Mouse (Mus musculus): ENCODE results near the gene Hmgcl. TPM values are rescaled to one million over a fixed set of nuclear protein-coding genes. Genes with fewer than 3 reads are reported as not detected.

Gene Hmgcl
- polyA plus RNA-seq (2016; fragmentation: Nextera tagmentation; extraction: Ambion mirVana): 65.0 and 65.4 TPM in 2 replicates

DNA sequence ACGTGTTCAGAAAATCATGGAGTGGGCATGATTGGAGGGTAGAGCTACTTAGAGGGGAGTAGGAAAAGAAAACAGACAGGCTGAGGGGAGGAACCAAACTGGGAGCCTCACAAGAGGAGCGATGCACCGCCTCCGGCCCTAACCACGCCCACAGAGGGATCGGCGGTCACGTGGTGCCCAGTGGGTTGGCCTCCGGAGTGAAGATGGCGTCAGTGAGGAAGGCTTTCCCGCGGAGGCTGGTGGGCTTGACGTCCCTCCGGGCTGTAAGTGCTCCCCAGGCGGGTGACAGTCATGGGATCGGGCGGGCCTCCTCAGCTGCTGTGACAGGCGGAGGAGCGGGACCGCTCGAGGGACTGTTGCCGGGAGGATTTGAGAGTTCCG is at the start of gene Hmgcl:
Hmgcl (plus strand) TSS at position 171 of the 381 bp plus-strand sequence.
- DNase-seq (ENCODE audit: extremely low spot score, low spot score): peak; percentile 93
- peak within 1 kb of the TSS; percentile 84 for H3K27ac ChIP-seq
- 0% methylated on average over 23 of the region's 23 CpGs for WGBS

DNA sequence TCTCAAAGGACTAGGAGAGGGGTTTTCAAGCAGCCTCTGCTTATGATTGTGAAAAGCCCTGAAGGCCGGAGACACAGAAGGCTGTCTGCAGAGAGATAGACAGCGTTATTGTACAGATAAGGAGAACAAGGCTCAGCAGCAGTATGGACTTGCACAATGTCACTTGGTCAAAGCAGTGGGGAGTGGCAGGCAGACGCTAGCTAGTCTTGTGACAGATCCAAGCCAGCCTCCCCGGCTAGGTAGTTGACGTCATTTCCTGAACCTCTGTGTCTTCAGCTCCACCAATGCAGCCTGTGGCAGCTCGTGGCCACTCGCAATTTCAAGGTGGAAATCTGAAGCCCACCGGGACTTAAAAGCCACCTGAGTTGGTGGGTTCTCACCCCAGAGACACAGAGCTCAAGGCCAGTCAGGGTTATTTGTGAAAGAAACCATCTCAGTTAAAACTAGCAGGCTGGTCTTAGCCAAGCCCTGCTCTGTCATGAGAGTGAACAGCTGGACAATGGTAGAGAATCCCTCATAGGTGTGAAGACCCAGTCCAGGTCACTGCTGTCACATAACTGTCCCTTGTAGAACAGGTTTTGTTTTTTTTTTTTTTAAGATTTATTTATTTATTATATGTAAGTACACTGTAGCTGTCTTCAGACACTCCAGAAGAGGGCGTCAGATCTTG is 47.7 kb upstream of the Hmgcl start:
- DNase-seq (ENCODE audit: extremely low spot score, low spot score): no peak
- no peaks in the 10 kb centered on the region for H3K36me3 ChIP-seq (replicated peaks)
- H3K9me3 ChIP-seq: no peaks in the 10 kb centered on the region
- H3K4me1 ChIP-seq: no peaks in the 10 kb centered on the region
- no peak overlapping the region for H3K27ac ChIP-seq
- no peaks in the 10 kb centered on the region for H3K27me3 ChIP-seq (ENCODE audit: poor library complexity, severe bottlenecking)
- 83% methylated on average over 9 of the region's 9 CpGs for WGBS
- H3K4me3 ChIP-seq: no peak overlapping the region

More for the DNA sequence above, at the start of gene Hmgcl:
- Histone ChIP-seq H3K27me3 (ENCODE audit: poor library complexity, severe bottlenecking) (no peaks in the 10 kb centered on the region), H3K4me1 (peaks cover 24% of the 10 kb centered on the region), H3K9me3 (no peaks in the 10 kb centered on the region), H3K36me3 (replicated peaks) (peaks cover 8% of the 10 kb centered on the region), H3K4me3 (peak within 1 kb of the TSS; percentile 77)

DNA sequence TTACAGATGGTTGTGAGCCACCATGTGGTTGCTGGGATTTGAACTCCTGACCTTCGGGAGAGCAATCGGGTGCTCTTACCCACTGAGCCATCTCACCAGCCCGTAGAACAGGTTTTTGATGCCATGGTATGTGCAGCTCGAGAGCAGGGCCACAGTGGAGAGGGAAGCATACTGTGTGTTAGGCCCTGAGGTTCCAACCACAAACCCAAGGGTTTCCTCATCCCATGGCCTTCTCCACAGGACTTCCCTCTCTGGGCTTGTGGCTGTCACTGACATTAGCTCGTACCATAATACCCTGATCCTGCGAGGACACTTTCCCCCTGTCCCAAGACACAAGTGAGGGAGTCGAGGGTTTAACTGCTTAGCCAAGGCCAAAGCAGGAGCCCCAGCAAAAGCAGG is 47.2 kb upstream of the Hmgcl start:
- WGBS: 83% methylated on average over 7 of the region's 7 CpGs
- DNase-seq (ENCODE audit: extremely low spot score, low spot score): no peak
- Histone ChIP-seq H3K27me3 (ENCODE audit: poor library complexity, severe bottlenecking) (no peaks in the 10 kb centered on the region), H3K27ac (no peak overlapping the region), H3K36me3 (replicated peaks) (no peaks in the 10 kb centered on the region), H3K4me3 (no peak overlapping the region), H3K9me3 (no peaks in the 10 kb centered on the region), H3K4me1 (no peaks in the 10 kb centered on the region)

DNA sequence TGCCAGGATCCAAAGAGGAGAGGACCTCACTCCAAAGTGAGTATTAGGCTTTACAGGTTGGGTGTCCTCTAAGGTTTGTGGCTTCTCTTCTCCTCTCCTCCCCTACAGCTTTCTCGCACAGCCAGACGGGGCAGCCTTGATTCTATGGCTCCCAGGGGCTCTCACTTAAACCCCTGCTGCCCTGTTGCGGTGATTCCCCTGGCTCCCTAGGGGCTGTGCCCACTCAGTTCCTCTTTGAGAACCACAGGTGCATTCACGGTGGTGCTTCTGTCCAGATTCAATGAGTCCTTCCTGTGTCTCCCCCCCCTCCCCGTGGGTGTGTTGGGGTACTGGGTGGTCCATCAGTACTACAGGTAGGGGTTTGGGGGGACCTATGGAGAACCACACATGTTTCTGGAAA is 46.2 kb upstream of the Hmgcl start:
- H3K27me3 ChIP-seq (ENCODE audit: poor library complexity, severe bottlenecking): no peaks in the 10 kb centered on the region
- WGBS: 73% methylated on average over 5 of the region's 5 CpGs
- H3K36me3 ChIP-seq (replicated peaks): no peaks in the 10 kb centered on the region
- no peak for DNase-seq (ENCODE audit: extremely low spot score, low spot score)
- no peak overlapping the region for H3K27ac ChIP-seq
- no peaks in the 10 kb centered on the region for H3K9me3 ChIP-seq
- H3K4me1 ChIP-seq: no peaks in the 10 kb centered on the region
- no peak overlapping the region for H3K4me3 ChIP-seq

DNA sequence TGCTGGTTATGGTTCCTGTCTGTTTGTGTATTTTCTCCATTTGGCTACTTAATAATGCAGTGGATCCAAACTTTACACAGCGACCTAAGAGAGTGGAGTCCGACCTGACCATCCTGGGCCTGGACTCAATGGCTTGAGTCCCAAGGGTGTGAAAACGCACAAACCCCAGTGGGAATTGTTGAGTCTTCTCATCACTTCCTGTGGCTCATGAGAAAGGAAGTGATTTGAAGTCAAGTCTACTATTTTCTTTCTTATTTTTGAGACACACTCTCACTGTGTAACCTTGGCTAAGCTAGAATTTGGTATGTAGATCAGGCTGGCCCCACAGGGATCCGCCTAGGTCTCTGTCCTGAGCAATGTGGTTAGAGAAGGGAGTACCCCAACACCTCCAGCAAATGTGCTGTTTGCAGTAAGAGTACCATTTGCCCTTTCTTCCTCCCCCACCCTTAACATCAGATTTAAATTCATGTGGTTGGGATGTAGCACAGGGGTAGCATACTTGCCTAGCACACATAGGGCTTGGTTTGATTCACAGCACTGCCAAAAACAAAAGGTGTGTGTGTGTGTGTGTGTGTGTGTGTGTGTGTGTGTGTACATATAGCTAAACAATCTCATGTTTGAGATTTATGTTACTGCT is 43.5 kb upstream of the Hmgcl start:
- Histone ChIP-seq H3K9me3 (no peaks in the 10 kb centered on the region), H3K27me3 (ENCODE audit: poor library complexity, severe bottlenecking) (no peaks in the 10 kb centered on the region), H3K27ac (no peak overlapping the region), H3K4me1 (no peaks in the 10 kb centered on the region), H3K4me3 (no peak overlapping the region), H3K36me3 (replicated peaks) (no peaks in the 10 kb centered on the region)
- WGBS: 93% methylated on average over 4 of the region's 4 CpGs
- no peak for DNase-seq (ENCODE audit: extremely low spot score, low spot score)

DNA sequence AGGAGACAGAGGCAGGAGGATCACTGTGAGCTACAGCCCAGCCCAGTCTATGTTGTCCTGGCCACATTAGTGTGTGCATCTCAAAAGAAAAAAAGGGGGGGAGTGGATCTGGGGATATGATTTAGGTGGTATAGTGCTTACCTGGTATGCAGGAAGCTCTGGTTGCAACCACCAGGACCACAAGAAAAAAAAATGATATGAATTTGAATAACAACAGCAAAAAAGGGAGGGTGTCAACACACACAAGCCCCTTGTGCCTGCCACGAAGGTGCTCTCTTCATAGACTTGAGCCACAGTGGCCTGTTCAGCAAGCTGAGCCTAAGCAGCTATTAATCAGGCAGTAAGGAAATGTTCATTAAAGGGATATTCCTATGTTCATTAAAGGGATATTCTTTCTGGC is 41.4 kb upstream of the Hmgcl start:
- 82% methylated on average over 1 of the region's 1 CpGs for WGBS
- H3K36me3 ChIP-seq (replicated peaks): no peaks in the 10 kb centered on the region
- no peaks in the 10 kb centered on the region for H3K9me3 ChIP-seq
- no peaks in the 10 kb centered on the region for H3K27me3 ChIP-seq (ENCODE audit: poor library complexity, severe bottlenecking)
- DNase-seq (ENCODE audit: extremely low spot score, low spot score): no peak
- H3K4me1 ChIP-seq: no peaks in the 10 kb centered on the region
- H3K27ac ChIP-seq: no peak overlapping the region
- H3K4me3 ChIP-seq: no peak overlapping the region

DNA sequence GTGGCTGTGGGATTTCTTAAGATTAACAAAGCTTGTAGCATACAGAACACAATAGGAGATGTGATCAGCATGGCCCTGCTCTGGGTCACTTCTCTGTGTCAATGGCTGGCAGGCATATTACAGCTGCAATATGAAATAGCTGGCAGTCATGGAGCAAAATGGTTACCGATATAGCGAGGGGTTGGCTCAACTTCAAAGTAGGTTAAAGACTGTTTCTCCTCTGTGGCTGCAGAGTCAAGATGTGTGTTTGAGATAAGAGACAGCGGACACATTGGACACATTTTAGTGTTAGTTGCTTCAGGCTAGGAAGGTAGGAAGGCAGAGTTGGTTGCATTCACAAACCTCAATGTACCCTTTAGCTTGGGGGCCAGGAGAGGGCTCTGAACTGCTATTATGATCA is 39.6 kb upstream of the Hmgcl start:
- Histone ChIP-seq H3K4me1 (0 out of 2 replicates have a peak, but pooled peaks cover 6% of the 10 kb centered on the region), H3K27ac (no peak overlapping the region), H3K4me3 (no peak overlapping the region), H3K27me3 (ENCODE audit: poor library complexity, severe bottlenecking) (no peaks in the 10 kb centered on the region), H3K9me3 (no peaks in the 10 kb centered on the region), H3K36me3 (replicated peaks) (no peaks in the 10 kb centered on the region)
- 92% methylated on average over 3 of the region's 3 CpGs for WGBS
- DNase-seq (ENCODE audit: extremely low spot score, low spot score): no peak

DNA sequence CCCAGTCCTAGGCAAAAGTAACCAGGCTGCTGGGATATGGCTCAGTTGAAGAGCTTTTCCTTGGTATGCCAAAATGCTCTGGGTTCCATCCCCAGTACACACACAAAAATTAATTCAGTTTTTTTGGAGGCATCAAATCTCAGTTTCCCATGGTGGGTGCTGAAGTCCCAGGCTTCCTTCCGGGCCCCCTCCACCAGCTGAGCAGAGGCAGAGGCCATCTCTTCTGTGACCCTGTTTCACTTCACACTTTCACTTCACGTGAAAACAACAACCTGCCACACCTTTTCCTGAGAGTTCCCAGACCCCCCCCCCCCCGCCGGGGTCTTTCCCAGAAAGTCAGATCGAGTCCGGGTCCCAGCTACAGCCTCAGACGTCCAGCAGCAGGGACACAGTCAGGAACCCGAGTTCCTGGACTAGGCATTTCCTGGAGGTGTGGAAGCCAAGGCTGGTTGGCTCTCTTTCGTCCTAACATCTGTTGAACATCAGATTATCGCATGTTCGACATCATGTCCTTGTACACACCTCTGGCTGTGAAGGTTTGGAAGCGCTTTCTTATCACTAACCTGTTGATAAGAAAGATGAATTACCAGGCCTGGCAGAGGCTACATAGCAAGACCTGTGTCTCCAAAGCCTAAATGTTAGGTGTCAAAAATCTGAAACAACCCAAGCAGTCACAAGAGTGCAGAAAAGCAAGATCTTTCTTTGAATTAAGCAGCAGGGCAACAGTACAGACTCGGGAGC is 36.8 kb upstream of the Hmgcl start:
- no peaks in the 10 kb centered on the region for H3K9me3 ChIP-seq
- no peaks in the 10 kb centered on the region for H3K27me3 ChIP-seq (ENCODE audit: poor library complexity, severe bottlenecking)
- DNase-seq (ENCODE audit: extremely low spot score, low spot score): no peak
- no peak overlapping the region for H3K4me3 ChIP-seq
- H3K27ac ChIP-seq: no peak overlapping the region
- H3K36me3 ChIP-seq (replicated peaks): no peaks in the 10 kb centered on the region
- 76% methylated on average over 13 of the region's 13 CpGs for WGBS
- peaks cover 13% of the 10 kb centered on the region for H3K4me1 ChIP-seq

DNA sequence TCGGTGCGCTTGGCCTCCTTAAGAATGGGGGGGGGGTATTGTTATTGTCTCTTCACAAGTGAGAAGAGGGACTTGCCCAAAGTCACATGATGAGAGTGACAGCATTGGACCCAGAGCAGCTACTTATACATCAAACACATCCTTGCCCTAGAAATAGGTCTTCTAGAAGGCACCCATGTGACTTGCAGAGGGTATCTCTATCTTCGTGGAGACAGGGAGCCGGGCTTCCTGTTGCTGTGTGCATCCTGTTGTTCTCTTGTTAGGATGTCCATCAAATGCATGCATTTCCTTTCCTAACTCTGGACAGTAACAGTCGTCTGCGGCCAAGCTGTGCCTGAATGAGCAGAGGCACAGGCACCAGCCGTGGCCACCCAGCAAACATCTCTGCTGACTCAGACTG is 34.7 kb upstream of the Hmgcl start:
- Histone ChIP-seq H3K36me3 (replicated peaks) (no peaks in the 10 kb centered on the region), H3K9me3 (no peaks in the 10 kb centered on the region), H3K4me1 (peaks cover 13% of the 10 kb centered on the region), H3K27ac (peak overlapping the region; percentile 35; the same call in 1 of the 2 replicates), H3K27me3 (ENCODE audit: poor library complexity, severe bottlenecking) (no peaks in the 10 kb centered on the region), H3K4me3 (no peak overlapping the region)
- 78% methylated on average over 7 of the region's 7 CpGs for WGBS
- DNase-seq (ENCODE audit: extremely low spot score, low spot score): no peak

DNA sequence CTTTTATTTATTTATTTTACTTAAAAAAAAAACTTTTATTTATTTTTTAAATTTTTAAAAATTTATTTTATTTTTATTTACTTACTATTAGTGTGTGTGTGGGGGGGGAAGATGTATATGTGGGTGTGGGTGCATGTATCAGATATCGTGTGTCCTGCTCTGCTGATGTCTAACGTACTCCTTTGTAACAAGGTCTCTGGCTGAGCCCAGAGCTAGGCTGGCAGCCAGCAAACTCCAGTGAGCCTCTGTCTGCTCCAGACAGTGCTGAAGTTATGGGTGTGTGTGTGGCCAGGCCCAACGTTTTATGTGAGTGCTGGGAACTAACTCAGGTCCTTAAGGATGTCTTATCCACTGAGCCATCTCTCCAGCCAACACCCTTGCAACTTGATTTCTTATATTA is 34.1 kb upstream of the Hmgcl start:
- no peak for DNase-seq (ENCODE audit: extremely low spot score, low spot score)
- WGBS: 69% methylated on average over 3 of the region's 3 CpGs
- Histone ChIP-seq H3K36me3 (replicated peaks) (no peaks in the 10 kb centered on the region), H3K9me3 (no peaks in the 10 kb centered on the region), H3K27me3 (ENCODE audit: poor library complexity, severe bottlenecking) (no peaks in the 10 kb centered on the region), H3K4me1 (peaks cover 15% of the 10 kb centered on the region), H3K4me3 (no peak overlapping the region), H3K27ac (peak overlapping the region; percentile 69)

DNA sequence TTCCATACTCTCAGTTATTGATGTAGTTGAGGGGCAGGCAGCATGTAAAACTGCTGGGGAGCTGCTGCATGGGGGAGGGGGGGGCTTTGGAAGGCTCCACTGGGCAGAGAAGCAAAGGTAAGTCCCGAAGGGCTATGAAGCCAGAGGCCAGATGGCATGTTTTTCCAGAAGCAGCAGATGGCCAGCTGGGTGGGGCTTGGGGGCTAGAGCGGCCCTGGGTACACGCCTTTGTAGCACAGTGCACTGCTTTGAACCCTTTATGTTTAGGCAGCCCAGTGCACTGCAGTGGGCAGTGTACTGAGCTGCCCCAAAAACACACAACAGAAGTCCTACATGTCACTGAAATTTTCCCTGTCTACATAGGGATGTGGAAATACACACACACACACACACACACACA is 33.4 kb upstream of the Hmgcl start:
- H3K27me3 ChIP-seq (ENCODE audit: poor library complexity, severe bottlenecking): no peaks in the 10 kb centered on the region
- WGBS: 65% methylated on average over 3 of the region's 3 CpGs
- H3K27ac ChIP-seq: peak overlapping the region; percentile 69
- DNase-seq (ENCODE audit: extremely low spot score, low spot score): peak; percentile 32
- peaks cover 17% of the 10 kb centered on the region for H3K4me1 ChIP-seq
- H3K4me3 ChIP-seq: no peak overlapping the region
- H3K36me3 ChIP-seq (replicated peaks): no peaks in the 10 kb centered on the region
- H3K9me3 ChIP-seq: no peaks in the 10 kb centered on the region

DNA sequence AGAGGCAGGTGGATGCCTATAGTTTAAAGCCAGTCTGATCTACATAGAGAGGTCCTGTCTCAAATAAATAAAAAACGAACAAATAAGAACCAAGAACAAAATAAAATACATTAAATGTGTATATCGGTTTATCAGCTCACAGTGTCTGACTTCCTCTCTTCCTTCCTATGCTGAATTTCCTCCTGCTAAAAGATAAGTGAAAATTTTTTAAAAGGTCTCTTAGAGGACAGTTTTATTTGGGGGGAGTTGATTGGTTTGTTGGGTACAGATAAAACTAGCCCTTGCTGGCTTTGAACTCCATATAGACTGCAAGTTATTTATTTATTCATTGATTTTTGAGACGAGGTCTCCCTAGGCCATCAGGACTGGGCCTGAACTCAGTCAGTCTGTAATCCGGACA is 32.8 kb upstream of the Hmgcl start:
- DNase-seq (ENCODE audit: extremely low spot score, low spot score): no peak
- H3K9me3 ChIP-seq: no peaks in the 10 kb centered on the region
- no peaks in the 10 kb centered on the region for H3K27me3 ChIP-seq (ENCODE audit: poor library complexity, severe bottlenecking)
- no peaks in the 10 kb centered on the region for H3K36me3 ChIP-seq (replicated peaks)
- H3K27ac ChIP-seq: peak overlapping the region; percentile 69; the same call in 1 of the 2 replicates
- H3K4me3 ChIP-seq: no peak overlapping the region
- WGBS: 82% methylated on average over 4 of the region's 4 CpGs
- H3K4me1 ChIP-seq: peaks cover 17% of the 10 kb centered on the region

All from forebrain, embryonic 10.5 days (tissue).